Mouse (Mus musculus) neural tube, embryonic 11.5 days (tissue): ENCODE results near the gene Msl1. TPM values are rescaled to one million over a fixed set of nuclear protein-coding genes. Genes with fewer than 3 reads are reported as not detected.

Source experiments
- ATAC-seq: fragments of 200-750 bp; cut with Nextera tagmentation; 2 replicates; pipeline ENCODE4 v1.8.0; 2017; ENCODE audit warnings: moderate number of reproducible peaks, mild to moderate bottlenecking, moderate TSS enrichment, moderate library complexity; ENCODE audit not compliant: insufficient read depth, low FRiP score, low TSS enrichment
- DNase-seq: peaks from one replicate; pipeline ENCODE4 v3.0.0-alpha.2; 2015; ENCODE audit warnings: low spot score
- H3K27ac ChIP-seq: fragments of 300-500 bp; sonication (generic); 2 replicates; pipeline ENCODE4 v1.5.1; 2014; ENCODE audit warnings: low read depth, mild to moderate bottlenecking, low read length
- H3K27me3 ChIP-seq: fragments of 300-500 bp; sonication (generic); 2 replicates; pipeline ENCODE4 v1.6.1; 2014; ENCODE audit warnings: mild to moderate bottlenecking, low read length, mixed read lengths; ENCODE audit not compliant: control insufficient read depth, insufficient read depth
- H3K36me3 ChIP-seq: fragments of 300-500 bp; sonication (generic); 2 replicates; pipeline ENCODE4 v1.6.1; 2014; ENCODE audit warnings: mild to moderate bottlenecking, low read length, moderate library complexity, mixed read lengths; ENCODE audit not compliant: control insufficient read depth, insufficient read depth
- H3K4me1 ChIP-seq: fragments of 300-500 bp; sonication (generic); 2 replicates; pipeline ENCODE4 v1.6.1; 2014; ENCODE audit warnings: low read length, mixed read lengths; ENCODE audit not compliant: control insufficient read depth, insufficient read depth
- H3K4me2 ChIP-seq: fragments of 300-500 bp; sonication (generic); 2 replicates; pipeline ENCODE4 v1.6.1; 2014; ENCODE audit warnings: low read depth, mild to moderate bottlenecking, moderate library complexity
- H3K4me3 ChIP-seq: fragments of 300-500 bp; sonication (generic); 2 replicates; pipeline ENCODE4 v1.5.1; 2014; ENCODE audit warnings: low read depth, low read length
- H3K9ac ChIP-seq: fragments of 300-500 bp; sonication (generic); 2 replicates; pipeline ENCODE4 v1.6.1; 2014; ENCODE audit warnings: mild to moderate bottlenecking, low read length
- H3K9me3 ChIP-seq: fragments of 300-500 bp; sonication (generic); 2 replicates; pipeline ENCODE4 v1.6.1; 2016; ENCODE audit warnings: low read length; ENCODE audit not compliant: control insufficient read depth
- WGBS: fragments of 180-500 bp; shearing (Covaris S2); extraction: QIAGEN DNeasy Blood & Tissue Kit; methylation state at CpG from one replicate; pipeline ENCODE4 v1.1.7; 2014; 5-methylcytosine and 5-hydroxymethylcytosine counted together
- polyA plus RNA-seq: library from polyadenylated mRNA; unstranded; fragments of >200 nt; fragmentation: Nextera tagmentation; extraction: Ambion mirVana; gene quantifications from 2 replicates; pipeline ENCODE4 v1.2.1, GENCODE M21; 2014

Msl1 gene
- polyA plus RNA-seq, 1 experiment from 2014 or later: 24.2 TPM

GRCm38 (mm10) chr11:98782651-98783235 lies 12.6 kb upstream of the Msl1 start:
- peak overlapping the region; percentile 44 for H3K9ac ChIP-seq
- no peak for ATAC-seq
- H3K4me3 ChIP-seq: peak overlapping the region; percentile 11; the same call in 1 of the 2 replicates
- no peaks in the 10 kb centered on the region for H3K9me3 ChIP-seq
- peak overlapping the region; percentile 80 for H3K27ac ChIP-seq
- peak overlapping the region; percentile 41 for H3K4me2 ChIP-seq
- peaks cover 26% of the 10 kb centered on the region for H3K4me1 ChIP-seq
- no peaks in the 10 kb centered on the region for H3K36me3 ChIP-seq
- no peaks in the 10 kb centered on the region for H3K27me3 ChIP-seq
- no peak for DNase-seq
- WGBS: 2% methylated on average over 17 of the region's 17 CpGs

- H3K27ac ChIP-seq: peak overlapping the region; percentile 80
- H3K27me3 ChIP-seq: no peaks in the 10 kb centered on the region
- no peaks in the 10 kb centered on the region for H3K9me3 ChIP-seq
- peaks cover 26% of the 10 kb centered on the region for H3K4me1 ChIP-seq
- WGBS: under 1% methylated on average over 20 of the region's 20 CpGs
- peak overlapping the region; percentile 41 for H3K4me2 ChIP-seq
- H3K36me3 ChIP-seq: no peaks in the 10 kb centered on the region
- peak overlapping the region; percentile 11; the same call in 1 of the 2 replicates for H3K4me3 ChIP-seq
- peak overlapping the region; percentile 44 for H3K9ac ChIP-seq
- ATAC-seq: no peak; the same call in 1 of the 2 replicates
- peak; percentile 78 for DNase-seq
Measured at GRCm38 (mm10) chr11:98783236-98783696, 12.1 kb upstream of the Msl1 start.

GRCm38 (mm10) chr11:98784139-98784538 lies 11.2 kb upstream of the Msl1 start:
- 75% methylated on average over 4 of the region's 4 CpGs for WGBS
- H3K4me2 ChIP-seq: no peak overlapping the region
- no peaks in the 10 kb centered on the region for H3K36me3 ChIP-seq
- no peak overlapping the region for H3K4me3 ChIP-seq
- no peaks in the 10 kb centered on the region for H3K9me3 ChIP-seq
- ATAC-seq (no peak), DNase-seq (no peak)
- no peaks in the 10 kb centered on the region for H3K27me3 ChIP-seq
- peaks cover 26% of the 10 kb centered on the region for H3K4me1 ChIP-seq
- no peak overlapping the region for H3K9ac ChIP-seq
- H3K27ac ChIP-seq: no peak overlapping the region

- Histone ChIP-seq H3K4me2 (no peak overlapping the region), H3K4me3 (no peak overlapping the region), H3K27ac (no peak overlapping the region), H3K4me1 (peaks cover 26% of the 10 kb centered on the region), H3K27me3 (no peaks in the 10 kb centered on the region), H3K36me3 (no peaks in the 10 kb centered on the region), H3K9me3 (no peaks in the 10 kb centered on the region), H3K9ac (no peak overlapping the region)
- no peak for DNase-seq
- 72% methylated on average over 10 of the region's 10 CpGs for WGBS
- ATAC-seq: no peak
Measured at GRCm38 (mm10) chr11:98785214-98785613, 10.1 kb upstream of the Msl1 start.

GRCm38 (mm10) chr11:98785772-98786281 lies 9.5 kb upstream of the Msl1 start:
- 10% methylated on average over 12 of the region's 12 CpGs for WGBS
- Histone ChIP-seq H3K4me1 (peaks cover 26% of the 10 kb centered on the region), H3K36me3 (no peaks in the 10 kb centered on the region), H3K9me3 (no peaks in the 10 kb centered on the region), H3K27ac (no peak overlapping the region; the same call in 1 of the 2 replicates), H3K4me2 (peak overlapping the region; percentile 3; the same call in 1 of the 2 replicates), H3K27me3 (no peaks in the 10 kb centered on the region), H3K9ac (no peak overlapping the region), H3K4me3 (no peak overlapping the region)
- DNase-seq (peak; percentile 68), ATAC-seq (no peak)

- H3K27ac ChIP-seq: no peak overlapping the region
Measured at GRCm38 (mm10) chr11:98786359-98787214, 8.7 kb upstream of the Msl1 start.

GRCm38 (mm10) chr11:98787229-98787628 lies 8.1 kb upstream of the Msl1 start:
- Histone ChIP-seq H3K27me3 (no peaks in the 10 kb centered on the region), H3K27ac (no peak overlapping the region), H3K4me2 (no peak overlapping the region), H3K9ac (no peak overlapping the region), H3K4me1 (peaks cover 21% of the 10 kb centered on the region), H3K9me3 (no peaks in the 10 kb centered on the region), H3K4me3 (no peak overlapping the region), H3K36me3 (no peaks in the 10 kb centered on the region)
- WGBS: 35% methylated on average over 7 of the region's 7 CpGs
- DNase-seq (no peak), ATAC-seq (no peak)

More at GRCm38 (mm10) chr11:98786359-98787214, 8.7 kb upstream of the Msl1 start:
- peaks cover 26% of the 10 kb centered on the region for H3K4me1 ChIP-seq
- no peaks in the 10 kb centered on the region for H3K9me3 ChIP-seq
- no peaks in the 10 kb centered on the region for H3K27me3 ChIP-seq
- H3K36me3 ChIP-seq: no peaks in the 10 kb centered on the region
- DNase-seq (peak; percentile 94), ATAC-seq (peak; percentile 58)
- WGBS: 3% methylated on average over 14 of the region's 15 CpGs
- no peak overlapping the region for H3K4me3 ChIP-seq
- H3K4me2 ChIP-seq: no peak overlapping the region
- H3K9ac ChIP-seq: no peak overlapping the region

GRCm38 (mm10) chr11:98787691-98788090 lies 7.6 kb upstream of the Msl1 start:
- no peak overlapping the region for H3K27ac ChIP-seq
- H3K27me3 ChIP-seq: no peaks in the 10 kb centered on the region
- no peak overlapping the region for H3K9ac ChIP-seq
- WGBS: 100% methylated on average over 1 of the region's 1 CpGs
- DNase-seq: no peak
- no peaks in the 10 kb centered on the region for H3K36me3 ChIP-seq
- H3K9me3 ChIP-seq: no peaks in the 10 kb centered on the region
- H3K4me3 ChIP-seq: no peak overlapping the region
- peaks cover 17% of the 10 kb centered on the region for H3K4me1 ChIP-seq
- no peak for ATAC-seq
- no peak overlapping the region for H3K4me2 ChIP-seq
